Mouse (Mus musculus) heart, postnatal 4 days (tissue): ENCODE measurements at regions not wholly inside any gene's neighbourhood (a gene's known extent, or its start where the extent isn't known, plus 50 kb on each side); places are given as distances from the start of the nearest gene placed in this dataset.

Source experiments
- DNase-seq: peaks from one replicate; pipeline ENCODE4 v3.0.0; 2021

GRCm38 (mm10) chr2:167752805-167753556, 63.4 kb upstream of the Tmem189 start:
- DNase-seq, result peak; percentile 49

DNA sequence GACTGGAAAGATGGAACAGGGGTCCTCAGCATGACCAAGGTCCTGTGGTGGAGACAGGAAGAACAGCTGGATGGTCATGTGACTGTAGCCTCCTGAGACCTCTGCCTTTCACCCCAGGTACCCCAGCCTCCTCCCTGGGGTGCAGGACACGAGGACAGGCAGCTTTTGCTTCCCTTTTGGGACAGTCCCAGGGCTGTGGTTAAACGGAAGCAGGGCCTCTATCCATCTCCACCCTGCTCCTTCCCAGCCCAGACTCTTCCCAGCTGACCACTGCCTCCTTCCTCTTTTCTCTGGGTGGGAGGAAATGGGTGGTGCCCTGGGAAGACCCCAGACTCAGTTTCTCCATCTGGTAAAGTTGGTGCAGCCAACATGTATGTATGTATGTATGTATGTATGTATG, 62.0 kb upstream of the Tmem189 start:
- no peak for DNase-seq

DNA sequence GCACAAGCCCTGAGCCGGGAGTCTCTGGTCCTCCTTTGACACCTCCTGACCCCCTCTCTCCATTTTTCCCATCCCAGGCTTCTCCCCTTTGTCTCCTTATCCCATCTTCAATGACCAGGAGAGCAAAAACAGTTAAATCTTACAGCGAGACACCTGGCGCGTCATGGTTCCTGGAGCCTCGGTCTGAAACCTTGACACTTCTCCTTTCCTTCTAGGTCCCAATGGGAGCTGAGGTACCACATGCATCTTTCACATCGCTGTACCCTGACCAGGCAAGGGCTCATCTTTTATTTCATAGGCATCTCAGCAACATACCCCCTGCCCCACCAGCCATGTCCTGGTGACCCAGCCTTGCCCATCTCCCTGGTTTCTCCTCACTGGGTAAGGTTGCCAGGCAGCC, 58.7 kb upstream of the Tmem189 start:
- no peak for DNase-seq

GRCm38 (mm10) chr2:167747164-167747843, 57.7 kb upstream of the Tmem189 start:
- no peak for DNase-seq

- no peak for DNase-seq
Observed at GRCm38 (mm10) chr2:167746344-167746743, 56.7 kb upstream of the Tmem189 start.

- DNase-seq, result no peak
Observed at GRCm38 (mm10) chr2:167745409-167745808, 55.8 kb upstream of the Tmem189 start.

GRCm38 (mm10) chr2:167744080-167744479, 54.5 kb upstream of the Tmem189 start:
- DNase-seq, result no peak

- no peak for DNase-seq
Observed at GRCm38 (mm10) chr2:167742479-167742878, 52.9 kb upstream of the Tmem189 start.

DNA sequence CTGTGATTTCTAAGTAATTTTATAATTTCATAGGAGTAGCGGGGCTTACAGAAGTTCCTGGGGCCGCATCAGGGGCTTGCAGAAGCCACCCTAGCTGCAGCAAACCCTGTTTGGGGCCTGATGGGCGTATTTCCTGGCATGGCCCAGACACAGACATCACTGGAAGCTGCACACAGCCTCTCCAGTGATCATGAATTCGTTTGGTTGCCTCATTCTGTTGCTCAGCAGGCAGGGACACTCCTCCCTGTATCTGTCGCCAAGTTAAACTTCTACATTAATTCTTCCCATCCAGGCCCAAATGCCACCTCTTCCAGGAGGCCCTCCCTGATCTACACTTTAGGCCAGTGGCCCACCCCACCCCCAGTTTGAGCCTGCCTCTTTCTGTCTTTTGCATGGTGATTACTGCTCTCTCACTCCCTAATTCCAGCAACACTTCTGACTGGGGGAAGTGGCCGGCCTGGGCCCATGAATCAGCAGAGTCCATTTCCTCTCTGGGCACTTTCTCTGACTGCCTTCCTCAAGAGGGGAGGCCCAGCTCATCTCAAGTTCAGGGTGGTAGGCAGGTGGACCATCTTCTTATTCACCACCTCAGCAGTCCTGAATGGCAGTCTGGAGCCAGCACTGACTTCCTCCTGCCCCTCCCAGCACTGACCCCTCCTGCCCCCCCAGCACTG, 51.0 kb upstream of the Tmem189 start:
- no peak for DNase-seq
